Mouse (Mus musculus) frontal cortex, postnatal 36 days (tissue): Measurements from ENCODE around the gene Idnk.
"Not testable (repeated sequence)": the region's sequence is repeated elsewhere in the genome, so short reads cannot be mapped to it uniquely, and the experiment has no call there.

Experiments
- DNase-seq, 2 experiments: peaks; one replicate each; pipeline ENCODE4 v3.0.0; 2022; ENCODE audit warnings: low spot score in 2 of 2

Gene Idnk

DNA sequence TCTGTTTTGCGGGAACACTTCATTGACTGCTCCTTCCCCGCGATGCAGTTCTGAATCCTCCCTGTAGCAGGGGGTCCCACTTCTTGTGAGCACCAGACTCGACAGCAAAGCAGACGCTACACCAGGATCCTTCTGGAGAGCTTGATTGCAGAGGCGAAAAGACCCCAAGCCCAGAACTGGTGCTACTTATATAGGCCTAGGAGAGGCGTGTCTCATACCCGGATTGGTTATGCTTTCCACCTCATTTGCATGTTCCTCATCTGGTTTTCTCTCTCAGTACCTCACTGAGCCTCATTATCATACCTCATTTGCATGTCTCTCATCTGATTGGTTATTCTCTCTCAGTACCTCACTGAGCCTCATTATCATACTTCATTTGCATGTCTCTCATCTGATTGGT is 10.8 kb upstream of the Idnk start:
- DNase-seq = not testable (repeated sequence)

DNA sequence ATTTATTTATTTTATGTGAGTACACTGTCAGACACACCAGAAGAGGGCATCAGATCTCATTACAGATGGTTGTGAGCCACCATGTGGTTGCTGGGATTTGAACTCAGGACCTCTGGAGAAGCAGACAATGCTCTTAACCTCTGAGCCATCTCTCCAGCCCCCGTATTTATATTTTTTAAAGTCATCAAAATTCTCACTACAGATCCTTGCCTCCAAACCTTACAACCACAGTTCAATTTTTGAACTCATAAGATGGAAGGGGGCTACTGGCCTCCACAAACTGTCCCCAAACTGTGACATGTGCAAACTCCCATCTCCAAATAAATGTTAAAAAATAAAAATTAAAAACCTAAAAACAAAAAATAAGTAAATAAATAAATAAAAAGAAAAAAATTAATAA is 9.7 kb upstream of the Idnk start:
- no peak for DNase-seq

DNA sequence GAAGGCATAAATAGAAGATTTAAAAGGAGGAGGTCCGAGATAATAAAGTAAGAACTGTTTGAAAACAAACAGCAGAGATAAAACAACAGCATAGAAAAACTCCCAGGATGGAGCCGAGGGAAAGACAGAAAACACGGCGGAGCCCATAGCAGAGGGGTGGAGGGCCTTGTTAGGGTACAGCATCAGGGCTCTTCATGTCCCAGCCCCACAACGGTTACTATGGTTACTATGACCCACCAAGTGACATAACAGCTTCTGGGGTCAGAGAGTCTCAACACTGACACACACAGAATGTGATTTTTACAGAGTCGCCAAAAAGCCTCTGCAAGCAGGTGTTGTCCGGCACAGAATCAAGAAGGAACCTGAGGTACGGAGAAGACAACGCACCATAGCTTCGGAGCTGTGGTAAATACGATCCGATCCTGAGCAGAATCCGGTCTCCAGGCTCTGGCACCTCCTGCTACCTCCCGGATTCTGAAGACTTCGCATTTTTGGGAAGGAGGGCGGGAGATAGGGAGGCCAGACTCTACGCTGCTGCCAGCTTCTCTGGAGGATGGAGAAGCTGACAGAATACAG is 9.1 kb upstream of the Idnk start:
- peak; percentile 23 to 51 for DNase-seq

DNA sequence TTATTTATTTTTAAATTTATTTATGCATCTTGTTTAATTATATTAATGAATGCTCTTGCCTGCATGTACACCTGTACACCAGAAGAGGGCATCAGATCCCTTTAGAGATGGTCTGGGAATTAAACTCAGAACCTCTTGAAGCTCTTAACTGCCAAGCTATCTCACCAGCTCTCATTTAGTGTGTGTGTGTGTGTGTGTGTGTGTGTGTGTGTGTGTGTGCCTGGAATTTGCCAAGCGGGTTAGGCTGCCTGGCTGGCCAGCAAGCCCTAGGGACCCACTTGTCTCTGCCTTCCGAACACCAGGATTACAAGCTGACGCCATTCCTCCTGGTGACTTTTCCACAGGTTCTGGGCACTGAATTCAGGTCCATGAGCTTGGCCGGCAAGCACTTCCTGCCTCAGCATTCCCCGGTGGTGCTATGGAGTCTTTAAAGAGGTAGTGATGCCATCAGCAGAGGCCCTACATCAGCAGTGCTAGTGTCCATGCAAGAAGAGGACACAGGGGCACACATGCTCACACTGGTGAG is 8.4 kb upstream of the Idnk start:
- DNase-seq = no peak

DNA sequence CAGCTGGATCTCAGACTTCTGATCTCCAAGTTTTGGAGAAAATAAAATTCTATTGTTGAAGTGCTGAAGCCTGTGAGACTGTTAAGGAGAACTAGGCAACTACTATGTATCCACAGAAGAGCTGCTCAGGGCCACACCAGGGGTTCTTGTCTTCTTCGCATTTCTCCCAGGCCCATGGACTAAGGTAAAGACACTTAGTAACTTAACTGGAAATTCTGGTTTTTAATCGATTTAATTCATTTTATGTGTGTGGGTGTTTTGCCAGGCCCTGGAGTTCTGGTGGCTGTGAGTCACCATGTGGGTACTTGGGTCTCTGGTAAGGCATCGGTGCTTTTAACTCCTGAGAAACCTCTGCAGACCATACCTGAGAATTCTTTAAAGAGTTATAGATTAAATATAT is 7.8 kb upstream of the Idnk start:
- no peak for DNase-seq

DNA sequence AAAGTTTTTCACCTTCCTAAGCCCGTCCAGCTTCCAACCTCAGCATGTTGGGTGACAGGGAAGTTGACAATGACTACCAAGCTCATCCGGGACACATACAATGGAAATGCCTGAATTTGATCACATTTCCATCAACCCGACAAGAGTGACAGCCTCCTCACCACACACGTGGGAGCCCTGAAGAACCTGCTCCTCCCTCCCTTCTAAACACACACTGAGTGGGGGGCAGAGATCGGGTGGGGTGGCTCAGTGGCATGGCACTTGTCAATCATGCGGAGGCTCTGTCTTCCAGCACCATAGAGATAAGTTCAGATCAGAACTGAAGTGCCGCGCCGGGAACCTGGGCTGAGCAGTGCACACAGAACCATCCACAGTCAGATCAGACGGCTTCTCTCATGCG is 7.0 kb upstream of the Idnk start:
- no peak for DNase-seq

DNA sequence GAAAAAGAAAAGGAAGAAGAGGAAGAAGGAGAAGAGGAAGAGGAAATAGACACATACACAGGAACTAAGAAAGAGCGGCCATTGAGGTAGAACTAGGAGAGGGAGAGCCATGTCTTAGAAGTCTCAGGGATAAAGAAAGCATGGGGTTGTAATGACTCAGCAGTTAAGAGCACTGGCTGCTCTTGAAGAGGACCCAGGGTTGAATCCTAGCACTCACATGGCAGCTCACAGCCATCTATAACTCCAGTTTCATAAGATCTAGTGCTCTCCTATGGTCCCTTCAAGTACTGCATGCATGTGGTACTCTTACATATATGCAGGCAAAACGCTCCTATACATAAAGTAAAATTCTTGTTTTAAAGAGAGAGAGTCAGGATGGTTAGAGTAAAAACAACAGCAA is 1.4 kb upstream of the Idnk start:
- no peak for DNase-seq

DNA sequence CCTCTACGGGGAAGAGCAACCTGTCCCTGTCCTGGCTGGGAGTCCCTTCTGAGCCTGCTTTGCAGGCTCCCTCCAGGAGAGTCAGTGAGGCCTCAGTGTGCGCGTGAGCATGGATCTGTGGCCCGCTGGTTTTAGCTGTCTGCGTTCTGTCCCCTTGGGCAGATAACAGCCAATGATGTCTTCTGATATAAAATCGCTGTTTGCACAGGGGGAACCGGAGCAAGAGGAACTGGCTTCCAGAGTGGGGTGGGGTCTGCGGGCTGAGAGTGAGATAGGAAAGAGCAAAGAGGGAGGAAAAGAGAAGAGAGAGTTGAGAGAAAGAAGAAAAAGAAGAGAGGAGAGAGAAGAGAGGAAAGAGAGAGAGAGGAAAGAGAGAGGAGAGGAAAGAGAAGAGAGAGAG is 413 bp upstream of the Idnk start:
- DNase-seq = peak; percentile 13 to 21

DNA sequence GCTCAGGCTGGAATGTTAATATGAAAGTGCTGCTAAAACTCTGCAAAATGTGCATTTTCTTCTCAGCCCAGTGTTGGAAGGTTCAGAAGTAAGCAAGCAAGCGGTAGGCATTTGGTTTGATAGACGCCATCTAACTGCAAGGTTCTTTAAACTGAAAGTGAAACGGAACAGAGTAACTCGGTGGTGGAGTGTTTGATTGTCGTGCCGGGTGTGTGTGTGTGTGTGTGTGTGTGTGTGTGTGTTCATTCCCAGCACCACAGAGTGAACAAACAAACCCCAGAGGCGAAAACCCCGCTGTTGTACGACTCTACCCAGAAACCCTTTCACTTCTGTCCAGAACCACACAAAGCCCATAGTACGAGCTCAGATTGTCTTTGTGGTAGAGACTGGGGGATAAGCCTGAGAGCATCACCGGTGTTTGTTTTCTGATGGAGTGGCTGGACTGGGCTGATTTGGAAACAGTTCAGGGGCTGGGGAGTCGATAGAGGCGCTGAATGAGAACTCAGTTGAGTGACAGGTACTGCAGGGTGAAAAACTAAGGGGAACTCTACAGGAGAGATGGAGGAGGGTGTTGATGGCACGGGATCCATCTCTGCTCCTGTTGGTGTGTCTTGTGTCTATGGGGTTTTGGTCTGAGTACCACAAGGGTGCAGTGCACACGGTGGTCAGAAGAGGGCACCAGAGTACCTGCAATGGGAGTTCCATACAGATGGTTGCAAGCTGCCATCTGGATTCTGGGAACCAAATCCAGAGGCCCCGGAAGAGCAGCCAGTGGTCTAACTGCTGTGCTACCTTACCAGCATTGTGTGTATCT is 857 bp downstream of the Idnk start:
- DNase-seq = peak; percentile 83 to 91

DNA sequence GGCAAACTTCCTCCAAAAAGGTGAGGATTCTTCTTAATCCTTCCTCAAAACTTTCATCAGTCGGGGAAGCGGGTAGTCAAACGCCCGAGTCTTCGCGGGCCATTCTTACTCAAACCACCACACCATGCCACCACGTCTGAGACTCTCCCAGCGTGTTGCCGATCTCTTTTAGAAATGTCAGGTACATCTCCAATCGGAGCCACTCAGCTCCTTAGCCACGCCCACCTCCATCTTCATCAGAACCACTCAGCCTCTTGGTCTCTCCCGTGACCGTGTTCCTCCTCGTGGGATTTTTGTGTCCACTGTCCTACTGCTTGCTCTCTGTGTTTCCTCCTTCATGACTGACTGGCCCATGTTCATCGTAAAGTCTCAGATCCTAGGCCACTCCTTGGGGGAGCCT is 3.3 kb downstream of the Idnk start:
- DNase-seq = no peak

DNA sequence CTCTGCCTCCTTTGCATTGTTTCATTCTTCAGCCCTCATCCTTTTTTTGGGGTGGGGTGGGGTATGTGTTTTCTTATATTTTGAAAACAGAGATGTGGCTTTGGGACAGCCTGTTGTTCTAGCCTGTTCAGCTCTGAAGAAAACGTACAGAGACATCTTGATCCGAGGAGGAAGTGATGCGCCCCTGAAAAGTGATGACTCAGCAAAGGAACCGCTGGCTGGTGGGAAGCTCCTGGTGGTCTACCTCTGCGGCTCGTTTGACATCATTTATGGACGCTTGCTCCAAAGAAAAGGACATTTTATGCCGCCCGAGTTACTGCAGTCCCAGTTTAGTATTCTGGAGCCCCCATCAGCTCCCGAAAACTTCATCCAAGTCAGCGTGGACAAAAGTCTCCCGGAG is 5.9 kb downstream of the Idnk start:
- no peak for DNase-seq

DNA sequence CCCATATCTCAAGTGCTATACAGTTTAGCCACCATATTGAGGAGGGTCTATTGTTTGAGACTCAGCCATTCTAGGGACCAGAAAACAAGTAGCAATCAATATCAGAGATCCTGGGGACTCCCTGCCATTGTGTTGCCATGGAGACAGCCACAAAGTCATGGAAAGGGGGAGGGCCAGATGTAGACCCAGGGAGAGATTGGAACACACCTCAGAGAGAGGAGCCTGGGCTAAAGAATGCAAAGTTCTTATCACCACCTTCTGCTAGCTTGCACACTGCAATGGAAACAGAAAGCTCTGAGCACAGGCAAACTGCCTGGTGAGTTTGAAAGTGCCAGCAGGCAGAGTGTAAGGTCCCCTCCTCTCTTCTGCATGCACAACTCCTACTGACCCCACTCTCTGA is 10.7 kb downstream of the Idnk start:
- DNase-seq = no peak

DNA sequence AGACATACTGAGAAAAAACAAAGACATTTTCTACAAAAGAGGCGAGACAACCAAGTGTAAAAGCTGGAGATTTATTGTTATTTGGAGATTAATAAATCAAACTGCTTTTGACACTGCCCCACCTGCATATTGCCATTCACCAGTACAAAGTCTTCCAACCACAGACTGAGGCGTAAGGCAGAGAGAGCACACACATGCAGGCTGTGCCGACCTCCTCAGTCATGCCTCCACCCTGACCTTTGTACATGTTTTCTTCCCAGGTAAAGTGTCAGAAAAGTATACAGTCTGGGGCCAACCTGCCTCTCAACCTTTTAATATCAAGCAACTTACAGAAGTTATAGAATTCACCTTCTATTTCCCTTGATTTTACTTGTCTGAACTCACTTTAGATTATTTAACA is 18.7 kb downstream of the Idnk start:
- no peak for DNase-seq

DNA sequence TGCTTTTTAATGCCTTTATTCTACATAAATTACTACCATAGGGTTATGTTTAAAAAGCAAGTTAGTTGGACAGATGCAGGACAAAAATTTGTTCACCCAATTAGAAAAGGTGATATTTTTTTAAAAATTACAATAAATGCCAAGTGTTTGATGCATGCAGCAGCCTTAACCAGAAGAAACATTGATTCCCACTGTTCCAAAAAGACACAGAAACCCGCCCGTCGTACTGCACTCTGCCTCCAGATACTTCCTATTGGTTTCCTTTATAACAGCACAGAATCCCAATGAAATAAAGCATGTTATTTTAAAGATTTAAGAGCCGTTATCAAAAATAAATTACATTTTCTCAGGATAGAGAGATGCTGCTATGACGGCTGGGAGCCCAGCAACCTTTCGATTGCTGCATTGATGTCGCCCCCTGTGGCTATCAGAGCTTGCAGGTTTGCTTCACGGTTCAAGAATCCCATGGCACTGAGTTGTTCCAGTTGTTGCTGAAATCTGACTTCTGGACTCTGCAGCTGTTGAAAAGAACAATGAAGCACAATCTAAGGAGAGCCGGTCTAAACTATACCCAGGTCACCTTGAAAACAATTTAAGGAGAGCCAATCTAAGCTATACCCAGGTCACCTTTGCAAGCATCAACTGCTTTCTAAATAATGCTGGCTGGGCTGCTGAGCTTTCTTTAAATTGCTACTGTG is 20.2 kb downstream of the Idnk start:
- peak; percentile 100 for DNase-seq

DNA sequence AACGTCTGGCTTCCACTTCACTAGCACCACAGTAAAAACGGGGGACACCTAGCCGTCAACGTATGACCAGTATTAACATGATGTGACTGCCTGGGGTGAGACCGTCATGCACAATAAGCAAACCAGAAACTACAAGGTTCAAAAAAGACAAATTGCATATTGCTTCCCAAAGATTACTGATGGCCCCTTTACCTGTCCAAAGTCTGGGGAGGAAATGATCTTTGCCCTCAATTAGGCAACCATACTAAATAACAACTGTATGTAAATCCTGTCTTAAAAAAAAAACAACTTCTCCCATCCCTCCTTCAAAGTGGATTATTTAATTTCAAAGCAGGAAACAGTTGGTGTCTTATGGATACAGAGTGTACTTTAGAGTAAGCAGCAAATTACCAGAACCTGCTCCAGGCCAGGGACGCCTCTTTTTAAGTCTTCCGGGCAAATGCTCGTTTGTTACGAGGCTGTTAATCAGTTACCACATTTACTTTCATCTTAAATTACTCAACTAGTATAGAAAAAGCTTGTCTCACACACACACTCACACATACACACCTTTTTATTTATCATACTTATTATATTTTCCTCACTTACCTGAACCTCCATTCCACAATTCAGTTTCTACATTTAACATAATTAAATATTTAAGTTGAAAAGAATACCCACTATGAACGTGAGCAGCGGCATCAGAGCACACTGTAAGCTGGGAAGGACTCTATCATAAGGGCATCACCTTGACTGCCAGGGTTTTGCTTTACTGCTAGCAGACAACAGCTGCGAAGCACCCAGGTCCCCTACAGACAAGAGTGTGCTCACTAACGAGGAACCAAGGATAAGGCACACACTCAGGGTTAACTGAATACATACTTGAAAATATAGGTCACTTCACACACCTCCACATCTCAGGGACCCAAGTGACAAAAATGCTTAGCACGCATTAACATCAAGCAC is 24.4 kb downstream of the Idnk start:
- no peak for DNase-seq

DNA sequence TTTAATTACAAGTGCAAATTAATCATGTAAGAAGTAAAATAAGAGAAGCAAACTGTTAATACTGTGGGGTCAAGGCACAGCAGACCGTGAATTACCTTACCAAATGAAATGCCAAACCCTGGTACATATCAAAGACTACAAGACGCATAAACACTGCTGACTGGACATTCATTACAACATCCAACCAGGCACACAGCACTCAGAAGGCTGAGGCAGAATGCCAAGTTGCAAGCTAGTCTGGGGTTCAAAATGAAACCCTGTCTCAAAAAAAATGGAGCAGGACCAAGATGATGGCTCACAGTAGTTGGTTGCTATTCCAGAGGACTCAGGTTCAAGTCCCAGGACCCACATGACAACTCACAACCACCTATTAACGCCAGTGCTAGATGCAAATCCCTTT is 26.7 kb downstream of the Idnk start:
- no peak for DNase-seq

DNA sequence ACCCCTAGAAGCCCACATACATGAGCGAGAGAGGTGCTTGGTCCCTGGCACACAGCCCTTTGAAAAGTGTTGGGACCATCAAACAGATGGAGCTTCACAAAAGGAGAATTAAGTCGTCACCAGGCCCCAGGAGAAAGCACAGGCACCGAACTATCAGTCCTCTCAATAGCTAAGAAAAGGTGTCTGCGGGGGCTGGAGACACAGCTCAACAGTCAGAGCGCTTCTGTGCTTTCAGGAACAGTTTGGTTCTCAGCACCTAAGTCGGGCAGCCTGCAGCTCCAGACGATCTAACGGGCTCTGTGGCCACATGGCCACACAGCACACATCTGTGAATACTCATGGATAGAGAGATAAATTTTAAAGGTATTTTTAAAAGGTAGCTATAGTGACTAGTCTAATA is 28.8 kb downstream of the Idnk start:
- DNase-seq = peak; percentile 24 to 37

DNA sequence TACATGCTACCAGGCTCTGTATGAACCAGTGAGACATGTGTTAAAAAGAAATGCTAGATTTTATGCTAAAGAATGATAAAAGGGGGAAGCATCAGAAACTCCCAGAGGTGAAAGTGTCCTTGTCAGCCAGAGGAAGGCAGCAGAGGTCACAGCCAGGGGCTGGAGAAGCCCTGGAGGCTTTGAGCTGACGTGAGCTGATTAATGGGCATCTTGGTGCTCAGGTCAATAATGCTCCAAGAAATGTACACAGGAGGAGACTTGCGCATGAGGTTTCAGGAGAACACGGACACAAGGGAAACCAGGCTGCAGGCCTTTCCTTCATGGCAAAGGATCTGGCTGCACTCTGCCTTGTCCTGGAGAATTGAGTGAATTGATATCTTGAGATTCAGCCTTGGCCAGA is 30.3 kb downstream of the Idnk start:
- no peak for DNase-seq

DNA sequence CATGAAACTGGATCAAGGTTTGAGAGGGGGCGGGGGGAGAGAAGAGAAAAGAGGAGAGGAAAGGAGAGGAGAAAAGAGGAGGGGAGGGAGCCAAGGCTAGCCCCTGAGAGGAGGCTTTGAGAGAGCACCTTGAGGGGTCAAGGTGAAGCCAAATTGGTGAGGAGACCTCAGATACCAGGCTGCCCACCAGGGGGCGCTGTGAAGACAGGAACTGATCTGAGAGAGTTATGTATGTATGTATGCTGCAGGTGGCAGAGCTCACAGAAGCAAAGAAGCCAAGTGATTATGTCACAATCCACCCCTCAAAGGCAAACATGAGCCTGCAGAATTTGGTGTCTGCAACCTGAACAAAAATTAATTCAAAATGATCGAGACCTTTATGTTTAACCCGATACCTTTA is 31.0 kb downstream of the Idnk start:
- DNase-seq = peak; percentile 83 to 86

DNA sequence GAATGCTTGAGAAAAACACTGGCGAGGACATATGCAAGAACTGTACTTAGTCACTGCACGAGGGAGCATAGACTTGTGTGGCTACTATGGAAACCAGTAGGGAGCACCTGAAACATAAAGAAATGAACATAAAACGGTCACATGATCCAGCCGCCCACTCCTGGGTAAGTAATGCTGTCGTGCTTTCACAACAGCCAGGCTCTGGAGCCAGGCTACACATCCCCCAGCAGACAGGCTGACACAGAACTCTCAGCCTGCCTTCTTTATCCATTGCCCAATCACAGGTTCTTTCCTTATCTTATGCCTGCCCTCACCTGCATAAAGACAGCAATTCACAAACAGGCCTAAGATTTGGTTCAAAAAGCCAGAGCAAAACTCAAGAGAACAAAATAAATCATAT is 32.0 kb downstream of the Idnk start:
- peak; percentile 30 to 53 for DNase-seq

DNA sequence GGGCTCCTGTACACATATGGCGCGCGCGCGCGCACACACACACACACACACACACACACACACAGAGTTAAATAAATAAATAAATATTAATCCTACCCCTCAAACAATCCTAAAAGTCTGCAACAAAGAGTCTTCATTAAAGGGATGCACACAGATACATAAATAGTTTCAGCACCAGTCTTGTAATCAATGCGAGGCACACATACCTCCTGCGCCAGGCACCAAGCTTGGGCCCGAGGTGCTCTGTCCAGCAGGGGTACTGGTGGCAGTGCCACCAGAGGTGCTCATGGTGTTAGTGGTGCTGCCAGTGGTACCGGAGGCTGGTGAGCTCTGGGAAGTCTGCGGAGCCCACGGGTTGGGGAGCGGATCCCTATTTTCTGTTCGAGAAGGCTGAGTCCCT is 34.1 kb downstream of the Idnk start:
- DNase-seq = no peak

DNA sequence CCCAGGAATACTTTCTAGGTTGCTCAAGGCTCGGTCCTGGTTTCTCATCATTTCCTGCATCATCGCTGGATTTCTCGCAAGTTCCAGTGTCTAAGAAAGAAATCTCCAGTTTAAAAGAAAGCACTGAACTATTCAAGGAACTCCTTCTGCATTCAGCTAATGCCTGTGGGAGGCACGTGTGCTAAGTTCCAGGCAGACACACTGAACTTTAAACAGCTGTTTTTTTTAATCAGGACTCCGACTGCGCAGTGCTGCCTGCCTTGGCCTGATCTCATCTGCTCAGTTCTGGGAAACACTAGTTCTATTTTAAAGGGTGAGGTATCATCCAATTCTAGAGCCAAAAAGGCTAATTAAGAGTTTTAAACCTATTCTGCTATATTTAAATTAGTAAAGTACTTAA is 34.7 kb downstream of the Idnk start:
- peak in 1 of 2 experiments; percentile 27 for DNase-seq
